Mouse (Mus musculus) gonadal fat pad, adult 2 months (tissue): ENCODE measurements around the gene Gabarapl2. TPM values are rescaled to one million over a fixed set of nuclear protein-coding genes. Genes with fewer than 3 reads are reported as not detected.

Experiments used
- DNase-seq: peaks from one replicate; pipeline ENCODE4 v3.0.0-alpha.2; 2012; ENCODE audit warnings: low read depth
- polyA plus RNA-seq: library from polyadenylated mRNA; depleted of rRNA; stranded (reverse); fragments of >200 nt; gene quantifications from 2 replicates; pipeline ENCODE4 v1.2.3, GENCODE M21; 2012; rRNA removed

The Gabarapl2 gene
- 60.3 and 71.0 TPM in 2 replicates for polyA plus RNA-seq

DNA sequence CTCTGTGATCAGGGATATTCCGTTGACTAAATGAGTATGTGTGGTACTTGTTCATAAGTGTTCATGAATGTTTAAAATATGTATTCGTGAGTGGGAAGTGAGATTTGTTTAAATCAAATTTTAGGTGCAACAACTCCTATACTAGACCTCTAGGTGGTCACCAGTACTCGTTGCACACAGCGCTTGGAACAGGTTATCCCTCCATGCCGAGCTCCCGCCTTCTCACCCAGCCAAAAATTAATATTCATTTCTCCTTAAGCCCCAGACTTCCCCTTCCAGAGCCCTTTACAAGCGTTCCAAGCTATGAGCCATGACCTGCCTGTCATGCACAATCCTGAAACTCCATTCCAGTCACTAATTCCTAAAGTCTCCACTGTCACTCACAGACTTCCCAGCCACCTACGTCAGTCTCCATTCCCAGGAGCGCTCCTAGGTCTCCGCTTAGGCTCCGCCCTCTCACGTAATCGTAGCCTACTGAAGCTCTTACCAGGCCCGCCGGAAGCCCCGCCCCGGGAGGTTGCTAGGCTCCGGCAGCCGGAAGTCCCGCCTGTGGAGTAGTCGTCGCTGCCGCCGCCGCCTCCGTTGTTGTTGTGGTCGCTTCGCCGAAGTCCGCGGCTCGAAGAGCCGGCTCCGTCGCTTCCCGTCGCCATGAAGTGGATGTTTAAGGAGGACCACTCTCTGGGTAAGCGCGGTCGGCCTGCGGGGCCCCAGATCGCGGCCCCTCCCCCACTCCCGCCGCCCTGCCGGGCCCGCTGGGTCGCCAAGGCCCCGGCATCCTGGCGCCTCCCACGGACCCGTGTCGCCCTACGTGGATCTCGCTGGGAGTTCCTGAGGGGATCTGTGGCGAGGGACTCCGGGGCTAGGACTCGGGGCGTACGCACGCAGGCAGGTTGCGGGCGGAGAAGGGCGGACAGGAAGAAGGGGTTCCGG, at the start of gene Gabarapl2:
TSS of gene Gabarapl2 (plus strand) at position 533 of the 930 bp plus-strand sequence.
- peak; percentile 81 for DNase-seq

DNA sequence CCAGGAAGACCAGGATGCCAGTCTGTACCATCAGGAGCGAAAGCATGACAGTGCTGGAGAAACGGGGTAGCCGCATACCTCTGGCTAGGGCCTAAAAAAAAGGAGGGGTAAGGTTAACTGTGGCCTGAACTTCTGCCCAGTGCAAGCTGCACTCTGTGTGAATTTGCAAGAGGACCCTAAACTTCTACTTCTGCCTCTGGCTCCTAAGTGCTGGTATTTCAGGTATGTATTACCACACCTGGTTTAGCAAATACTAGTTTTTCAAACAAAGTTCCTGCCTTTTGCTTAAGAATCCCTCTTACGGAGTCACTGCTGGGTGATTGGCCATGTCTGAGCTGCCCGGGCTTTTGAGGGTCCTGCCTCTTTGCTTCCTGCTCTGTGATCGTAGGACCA, 49.6 kb upstream of the Gabarapl2 start:
- DNase-seq = no peak

DNA sequence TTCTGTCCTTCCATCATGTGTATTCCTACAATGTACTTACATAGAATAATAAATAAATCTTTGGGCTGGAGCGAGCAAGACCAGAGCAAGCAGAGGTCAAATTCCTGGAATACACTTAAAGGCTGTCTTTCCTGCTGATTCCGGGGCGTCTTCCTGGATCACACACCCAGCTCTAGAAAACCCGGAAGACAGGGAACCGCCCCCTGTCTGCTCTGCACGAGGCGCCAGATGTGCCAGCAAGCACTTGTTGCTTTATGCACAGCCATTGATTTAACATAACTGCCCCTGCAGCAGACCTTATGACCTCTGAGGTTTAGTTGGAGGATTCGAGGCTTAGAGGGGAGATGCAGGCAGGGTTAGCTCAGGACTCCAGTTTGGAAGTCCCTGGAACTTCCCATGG, 48.5 kb upstream of the Gabarapl2 start:
- DNase-seq = no peak

DNA sequence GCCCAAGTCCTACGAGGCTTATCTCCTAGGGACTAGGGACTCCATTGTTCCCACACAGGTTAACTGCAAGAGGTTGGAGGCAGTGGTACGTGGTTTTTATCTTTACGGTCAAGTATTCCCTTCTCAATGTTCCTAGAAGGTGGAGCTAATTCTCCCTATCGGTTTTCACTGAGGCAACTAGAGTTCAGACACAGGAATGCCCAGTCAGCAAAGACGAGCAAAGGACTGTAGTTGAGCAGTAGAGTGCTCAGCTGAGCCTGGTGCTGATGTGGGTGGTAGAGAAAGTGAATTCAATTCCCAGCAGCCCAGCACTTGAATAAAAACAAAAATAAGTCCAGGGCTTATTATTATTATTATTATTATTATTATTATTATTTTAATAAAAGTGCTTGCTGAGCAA, 47.9 kb upstream of the Gabarapl2 start:
- DNase-seq = no peak

DNA sequence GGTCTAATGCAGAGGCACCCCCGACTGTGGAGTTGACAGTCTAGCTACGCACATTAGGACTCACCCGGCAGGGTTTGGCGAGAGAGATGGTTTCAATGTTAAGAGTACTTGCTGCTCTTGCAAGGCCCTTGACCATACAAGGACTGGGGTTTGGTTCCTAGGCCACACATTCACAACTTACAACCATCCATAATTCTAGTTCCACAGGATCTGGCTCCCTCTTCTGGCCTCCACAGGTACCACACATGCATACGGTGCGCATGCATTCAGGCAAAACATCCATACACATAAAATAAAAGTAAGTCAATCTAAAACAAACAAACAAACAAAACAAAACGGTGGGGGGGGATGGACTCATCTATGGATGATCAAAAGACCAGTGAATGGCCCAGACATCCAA, 45.5 kb upstream of the Gabarapl2 start:
- DNase-seq = no peak

DNA sequence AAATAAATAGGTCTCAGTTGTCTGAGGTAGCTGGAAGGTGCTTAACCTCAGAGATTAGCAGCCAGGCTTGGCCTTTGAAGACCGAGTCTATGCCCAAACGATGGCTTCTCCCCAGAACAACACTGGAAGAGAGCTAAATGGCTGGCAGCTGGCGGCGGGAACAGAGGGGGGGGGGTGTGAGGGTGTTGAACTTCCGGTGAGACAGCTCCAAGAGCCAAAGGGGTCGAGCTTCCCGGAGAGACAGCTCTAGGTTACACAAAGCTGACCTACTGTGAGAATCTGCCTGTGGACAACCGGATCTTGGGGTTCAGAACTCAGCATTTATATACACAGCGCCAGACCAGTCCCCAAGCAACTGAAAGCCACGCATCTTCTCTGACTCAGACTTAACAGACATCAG, 41.9 kb upstream of the Gabarapl2 start:
- DNase-seq = no peak

DNA sequence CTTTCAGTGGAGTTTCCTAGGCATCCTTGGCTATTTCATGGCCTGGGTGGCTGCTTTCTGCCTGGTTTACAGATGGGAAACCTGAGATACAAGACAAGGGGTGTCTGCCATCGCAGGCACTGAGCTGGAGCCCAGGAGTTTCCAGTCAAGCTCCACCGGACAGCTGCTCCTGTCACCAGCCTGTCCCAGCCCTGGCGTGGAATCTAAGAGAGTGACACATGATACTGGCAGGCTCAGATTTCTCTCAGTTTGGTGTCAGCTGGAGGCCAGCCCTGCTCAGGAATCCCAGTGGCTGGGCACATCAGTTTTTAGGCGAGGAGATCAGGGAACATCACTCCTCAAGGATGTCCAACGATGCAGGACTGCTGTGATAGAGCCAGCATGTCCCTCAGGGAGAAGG, 38.4 kb upstream of the Gabarapl2 start:
- DNase-seq = no peak

DNA sequence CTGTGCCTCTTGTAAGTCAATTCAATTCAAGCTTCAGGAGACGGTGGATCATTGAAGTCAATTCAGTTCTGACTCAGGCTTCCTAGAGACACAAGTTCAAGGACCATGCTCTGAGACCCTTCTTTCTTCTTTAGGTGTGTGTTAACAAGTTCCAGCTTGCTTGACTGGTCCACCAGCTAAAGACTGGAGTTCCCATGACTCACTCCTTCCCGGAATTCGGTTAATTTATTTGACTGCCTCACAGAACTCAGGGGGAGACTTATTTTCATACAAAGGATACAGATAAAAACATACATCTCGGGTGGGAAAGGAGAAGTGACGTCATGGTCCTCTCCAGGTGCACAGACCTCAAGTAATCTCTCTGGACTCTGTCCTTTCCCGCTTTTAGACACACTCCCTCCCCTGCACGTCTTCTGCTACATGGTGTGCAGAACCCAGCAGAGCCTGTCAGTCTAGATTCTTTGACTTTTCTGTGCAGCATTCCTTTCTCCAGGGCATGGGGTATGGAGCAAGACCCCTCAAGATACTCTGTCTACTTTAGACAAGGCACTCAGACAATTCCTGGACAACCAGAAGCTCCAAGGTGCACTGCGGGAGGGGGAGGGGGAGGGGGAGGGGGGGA, 34.9 kb upstream of the Gabarapl2 start:
- no peak for DNase-seq

DNA sequence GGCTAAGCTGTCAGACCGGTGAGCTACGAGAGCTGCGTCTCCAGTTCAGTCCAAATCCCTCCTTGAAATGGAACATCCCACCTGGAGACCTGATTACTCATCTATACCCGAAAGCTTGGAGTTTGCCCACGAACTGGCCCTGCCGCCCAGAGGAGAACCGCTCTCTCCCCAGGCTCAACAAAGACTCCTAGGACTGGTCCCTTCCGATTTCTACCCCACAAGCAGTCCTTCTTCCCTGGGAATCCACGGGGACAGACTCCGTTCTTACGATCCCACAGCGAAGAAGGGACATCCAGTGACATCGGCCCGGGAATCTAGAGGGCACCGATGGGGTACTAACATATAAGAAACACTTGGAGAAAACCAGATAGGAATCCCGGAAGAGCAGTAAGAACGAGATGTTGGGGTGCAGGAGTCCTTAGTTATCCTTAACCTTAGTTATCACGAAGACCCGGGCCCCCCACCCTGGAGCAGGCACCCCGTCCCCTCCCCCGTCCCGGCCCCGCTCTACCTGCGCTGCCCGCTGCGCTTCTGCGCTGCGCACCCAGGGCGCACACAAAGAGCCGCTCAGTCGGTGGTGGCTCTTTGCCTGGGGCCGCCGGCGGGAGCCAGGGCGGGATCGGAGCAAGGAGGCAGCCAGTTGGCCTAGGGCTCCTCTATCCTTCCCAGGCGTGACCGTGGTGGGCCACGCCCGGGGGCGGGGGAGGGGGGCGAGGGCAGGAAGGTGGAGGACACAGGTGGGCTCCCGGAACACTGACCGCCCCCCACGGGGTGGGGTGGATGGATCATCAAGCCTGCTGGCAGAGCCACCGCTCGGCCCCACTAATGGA, 30.7 kb upstream of the Gabarapl2 start, which contains the start of gene Chst5:
TSS of gene Chst5 (minus strand) at position 827 of the 830 bp plus-strand sequence.
- DNase-seq = no peak

DNA sequence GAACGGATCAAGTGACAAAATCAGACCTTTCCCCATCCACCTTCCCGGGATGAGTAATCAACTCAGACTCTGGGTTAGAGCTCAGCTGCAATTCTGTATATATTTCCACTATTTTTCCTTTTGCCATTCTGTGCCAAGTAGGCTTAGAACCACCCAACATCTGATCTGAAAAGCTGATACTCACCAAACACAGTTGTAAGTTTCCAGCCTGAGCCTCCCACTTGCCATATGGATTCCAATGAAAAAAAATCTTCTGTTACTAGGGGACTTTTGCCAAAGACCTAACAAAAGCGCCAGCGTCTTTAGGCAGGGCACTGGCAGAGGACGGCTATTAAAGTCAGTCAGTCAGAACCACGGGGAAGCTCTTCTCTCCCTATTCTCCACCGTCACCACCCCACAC, 28.9 kb upstream of the Gabarapl2 start:
- DNase-seq = no peak

DNA sequence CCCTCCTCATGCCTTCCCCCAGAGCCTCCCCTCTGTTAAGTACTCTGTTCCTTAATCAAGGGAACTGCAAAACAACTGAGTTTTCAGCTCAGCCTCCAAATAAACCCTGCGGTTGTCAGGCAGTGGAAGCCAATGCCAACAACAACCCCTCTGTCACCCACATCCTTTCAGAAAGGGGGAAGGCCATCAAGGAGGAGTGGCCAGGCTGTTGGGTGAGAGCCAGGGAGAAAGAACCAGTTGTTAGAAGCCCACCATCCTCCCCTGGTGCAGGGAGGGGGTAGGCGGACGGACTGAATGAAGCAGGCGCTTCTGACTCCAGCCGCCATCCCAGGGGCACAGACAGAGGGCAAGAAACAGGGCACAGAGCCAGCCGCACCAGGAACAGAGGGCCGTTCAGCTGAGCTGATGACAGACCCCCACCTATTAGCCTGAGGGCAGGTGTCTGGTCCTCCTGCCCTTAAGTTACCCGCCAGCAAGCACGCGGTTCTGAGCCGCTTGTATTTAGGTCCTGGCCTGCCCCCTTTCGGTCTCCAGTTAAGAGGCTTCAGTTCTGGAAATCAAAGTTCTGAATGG, 27.6 kb upstream of the Gabarapl2 start:
- no peak for DNase-seq

DNA sequence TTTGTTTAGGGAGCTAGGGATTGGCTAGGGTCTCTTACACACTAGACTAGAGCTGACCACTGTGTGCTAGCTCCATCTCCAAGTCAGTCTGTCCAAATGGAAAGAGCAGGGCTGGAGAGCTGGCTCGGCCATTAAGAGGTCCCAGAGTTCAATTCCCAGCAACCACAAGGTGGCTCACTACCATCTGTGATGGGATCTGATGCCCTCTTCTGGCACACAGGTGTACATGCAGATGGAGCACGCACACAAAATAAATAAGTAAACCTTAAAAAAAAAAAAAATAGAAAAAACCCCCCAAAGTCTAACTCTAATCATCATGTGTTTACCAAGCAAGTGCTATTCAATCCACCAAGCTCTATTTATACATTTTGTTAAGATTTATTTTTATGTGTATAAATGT, 20.8 kb upstream of the Gabarapl2 start:
- no peak for DNase-seq

DNA sequence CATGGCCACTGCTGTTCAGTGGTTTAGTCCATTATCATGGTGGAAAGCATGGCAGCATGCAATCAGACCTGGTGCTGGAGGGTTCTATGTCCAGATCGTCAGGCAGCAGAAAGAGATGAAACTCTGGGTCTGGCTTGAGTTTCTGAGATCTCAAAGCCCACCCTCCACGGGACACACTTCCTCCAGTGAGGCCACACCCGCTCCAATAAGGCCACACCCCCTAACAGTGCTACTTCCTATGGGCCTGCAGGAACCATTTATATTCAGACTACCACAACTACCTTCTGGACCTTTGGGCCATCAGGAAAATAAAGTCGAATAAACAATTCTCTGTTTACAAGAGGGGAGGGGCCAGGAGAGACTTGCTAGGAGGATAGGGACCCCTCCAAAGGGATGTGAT, 19.5 kb upstream of the Gabarapl2 start:
- DNase-seq = no peak

DNA sequence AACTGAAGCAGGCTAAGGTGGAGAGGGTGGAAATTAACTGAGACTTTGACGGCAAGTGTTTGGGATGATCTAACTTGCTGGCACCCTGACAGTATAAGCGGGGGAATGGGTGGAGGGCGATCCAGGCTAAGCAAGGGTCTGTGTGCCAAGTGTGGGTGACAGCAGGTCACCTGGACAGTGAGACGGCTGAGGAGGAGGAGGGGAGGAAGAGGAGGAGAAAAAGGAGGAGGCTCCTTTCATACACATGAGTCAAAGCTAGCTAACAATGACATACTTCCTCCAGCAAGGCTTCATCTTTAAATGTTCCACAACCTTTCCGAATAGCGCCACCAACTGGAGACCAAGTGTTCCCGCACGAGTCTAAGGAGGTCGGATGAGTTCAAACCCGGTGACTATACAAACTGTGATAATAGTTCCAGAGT, 17.1 kb upstream of the Gabarapl2 start:
- DNase-seq = peak; percentile 47

DNA sequence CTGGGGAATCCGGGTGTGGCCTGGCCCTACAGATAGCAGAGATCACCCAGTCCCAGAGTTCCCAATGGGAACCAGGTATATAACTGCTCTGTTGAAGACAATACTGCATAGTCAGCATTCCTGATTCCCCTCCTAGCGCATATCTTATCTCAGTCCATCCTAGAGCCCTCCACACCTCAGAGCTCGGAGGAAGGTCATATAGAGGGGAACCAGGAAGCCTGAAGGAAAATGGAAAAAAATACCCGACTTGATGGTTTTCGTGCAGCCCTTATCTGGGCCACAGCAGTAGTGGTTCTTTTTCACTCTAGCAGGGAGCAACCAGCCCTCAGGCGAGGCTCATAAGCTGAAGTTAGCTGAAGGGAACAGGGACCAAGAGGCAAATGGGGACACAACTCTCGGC, 15.5 kb upstream of the Gabarapl2 start:
- no peak for DNase-seq

DNA sequence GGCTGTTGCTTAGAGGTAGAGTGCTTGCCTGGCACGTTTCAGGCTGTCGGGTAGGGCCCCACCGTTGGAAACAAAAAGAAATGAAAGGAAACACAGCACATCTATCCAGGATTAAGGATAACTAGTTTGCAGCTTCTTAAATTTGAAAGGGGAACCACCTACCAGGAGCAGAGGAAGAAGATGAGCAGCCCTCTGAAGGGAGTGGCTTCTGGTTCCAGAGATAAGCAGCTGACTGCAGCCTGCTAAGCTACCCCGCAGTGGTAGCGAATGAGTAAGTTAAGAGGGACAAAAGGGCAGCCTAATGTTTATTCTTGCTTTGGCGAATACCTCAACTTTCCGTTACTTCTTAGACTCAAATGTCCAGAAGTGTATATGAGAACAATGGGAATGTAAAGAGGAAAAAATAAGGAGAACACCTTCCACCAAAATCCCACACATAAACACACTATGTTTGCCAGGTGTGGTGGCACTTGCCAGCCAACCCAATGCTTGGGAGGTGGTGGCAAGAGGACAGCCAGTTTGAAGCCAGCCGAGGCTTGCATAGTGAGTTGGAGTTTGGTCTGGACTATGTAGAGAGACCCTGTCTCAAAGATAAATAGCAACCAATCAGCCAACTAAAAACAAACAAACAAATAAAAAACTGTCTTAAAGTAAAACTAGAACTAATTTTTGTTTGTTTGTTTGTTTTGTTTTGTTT, 10.7 kb upstream of the Gabarapl2 start:
- DNase-seq = no peak

DNA sequence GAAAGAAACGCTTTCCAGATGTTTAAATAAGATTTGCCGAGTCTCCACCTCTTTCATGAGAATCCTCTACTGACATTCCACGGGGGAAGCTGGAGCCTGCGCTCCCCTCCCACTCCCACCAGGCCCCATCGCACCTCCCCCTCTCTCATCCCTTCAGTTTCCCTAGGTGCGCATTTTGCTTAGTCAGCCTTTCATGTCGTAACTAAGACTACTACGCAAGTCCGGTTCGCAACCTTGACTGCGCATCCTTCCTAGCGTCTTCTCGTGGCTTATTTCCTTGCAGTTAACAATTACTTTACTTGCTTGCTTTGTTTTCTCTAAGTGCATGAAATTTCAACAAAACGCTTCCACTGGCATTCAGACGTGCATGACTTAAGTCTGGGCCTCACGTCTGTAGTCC, 8.8 kb upstream of the Gabarapl2 start:
- no peak for DNase-seq

DNA sequence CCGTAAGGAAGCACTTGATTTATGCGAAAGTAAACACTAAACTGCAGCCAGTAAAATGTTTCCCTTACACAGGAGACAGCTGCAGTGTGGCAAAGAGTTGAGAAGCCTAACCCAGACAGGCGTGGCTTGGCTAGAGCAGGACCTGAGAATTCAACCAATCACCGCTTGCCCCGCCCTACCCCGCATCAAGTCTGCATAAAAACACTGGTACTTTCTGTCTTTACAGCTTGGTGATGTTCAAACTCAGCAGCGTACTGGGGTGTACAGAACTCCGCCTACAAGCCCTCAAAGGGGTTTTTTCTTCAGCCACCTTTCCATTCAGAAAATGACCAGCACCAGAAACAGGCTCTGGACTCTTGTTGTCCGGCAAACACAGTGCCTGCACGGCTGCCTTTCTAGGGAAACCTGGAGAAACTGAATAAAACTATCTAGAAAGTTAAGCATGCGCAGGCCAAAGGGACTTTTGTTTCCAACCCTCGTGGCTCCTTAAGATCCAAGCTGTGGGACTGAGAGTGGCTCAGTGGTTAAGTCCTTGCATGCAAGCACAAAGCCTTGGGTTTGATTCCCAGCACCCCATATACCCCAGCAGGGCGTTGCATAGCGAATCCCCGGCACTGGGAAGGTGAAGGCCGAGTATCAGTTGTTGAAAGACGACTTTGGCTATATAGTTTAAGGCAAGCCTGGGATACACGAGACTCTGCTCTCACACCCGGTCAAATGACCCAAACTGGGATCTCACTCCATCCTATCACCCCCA, 7.7 kb upstream of the Gabarapl2 start:
- DNase-seq = no peak

DNA sequence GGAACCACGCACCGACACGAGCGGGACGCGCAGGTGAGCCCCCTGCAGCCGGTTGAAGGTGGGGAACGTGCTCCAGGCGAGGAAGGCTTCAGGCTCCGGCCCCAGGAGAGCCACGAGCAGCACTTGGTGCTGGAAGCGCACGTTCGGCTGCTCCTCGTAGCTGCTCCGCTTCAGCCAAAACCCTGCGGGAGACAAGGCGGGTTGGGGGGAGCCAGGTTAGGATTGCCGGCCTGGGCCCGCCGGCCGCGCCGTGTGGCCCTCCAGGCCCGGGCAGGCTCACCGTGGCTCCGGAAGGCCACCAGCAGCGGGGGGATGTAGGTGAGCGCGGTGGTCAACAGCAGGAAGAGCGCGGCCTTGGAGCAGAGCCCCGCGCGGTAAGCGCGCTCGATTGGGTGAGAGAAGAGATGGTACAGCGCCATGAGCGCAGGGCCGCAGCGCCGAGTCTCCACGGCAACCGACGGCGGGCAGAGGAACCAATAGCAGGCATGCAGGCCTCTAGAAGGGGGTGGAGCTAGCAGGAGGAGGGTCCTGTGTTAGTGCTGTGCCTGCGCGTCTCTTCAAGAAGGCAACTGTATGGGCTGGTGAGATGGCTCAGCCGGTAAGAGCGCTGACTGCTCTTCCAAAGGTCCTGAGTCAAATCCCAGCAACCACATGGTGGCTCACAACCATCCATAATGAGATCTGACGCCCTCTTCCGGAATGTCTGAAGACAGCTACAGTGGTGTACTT, 7.0 kb upstream of the Gabarapl2 start, which contains the start of gene Tmem231:
TSS of gene Tmem231 (minus strand) at position 534 of the 729 bp plus-strand sequence.
- no peak for DNase-seq

DNA sequence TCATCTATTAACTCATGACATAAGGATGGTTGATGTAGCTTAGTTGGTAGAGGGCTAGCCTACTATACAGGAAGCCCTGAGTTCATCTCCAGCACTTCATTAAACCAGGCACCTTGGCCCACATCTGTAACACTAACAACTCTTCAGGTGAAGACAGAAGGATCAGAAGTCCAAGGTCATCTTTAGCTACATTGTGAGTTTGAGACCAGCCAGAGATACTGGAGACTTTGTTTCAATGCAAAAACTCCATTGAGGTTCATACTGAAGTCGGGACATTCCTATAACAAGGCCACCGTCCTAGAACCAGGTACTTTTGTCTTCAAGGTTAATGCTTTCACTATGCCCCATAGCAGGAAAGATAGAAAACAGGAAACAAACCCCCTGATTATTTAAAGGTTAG, 6.3 kb upstream of the Gabarapl2 start:
- DNase-seq = no peak
